Mouse (Mus musculus) thymus, postnatal 10 days (tissue): Measurements from ENCODE around the gene Tfrc.

ENCODE experiments used
- DNase-seq, 2 experiments: peaks; one replicate each; pipeline ENCODE4 v3.0.0; 2021; ENCODE audit warnings: low spot score in 2 of 2

The Tfrc gene

DNA sequence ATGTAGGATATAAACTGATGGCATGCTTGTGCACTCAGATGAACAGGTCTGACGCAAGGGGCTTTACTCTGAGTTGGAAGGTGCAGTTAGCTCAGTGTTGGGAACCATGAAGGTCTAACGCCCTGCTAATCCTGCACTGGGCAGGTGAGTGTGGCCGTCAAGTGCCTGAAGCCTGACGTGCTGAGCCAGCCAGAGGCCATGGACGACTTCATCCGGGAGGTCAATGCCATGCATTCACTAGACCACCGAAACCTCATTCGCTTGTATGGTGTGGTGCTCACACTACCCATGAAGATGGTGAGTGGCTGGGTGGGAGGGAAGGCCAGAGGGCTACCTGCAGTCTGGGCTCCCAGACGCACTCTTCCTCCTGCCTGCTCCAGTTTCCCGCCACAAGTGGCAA, 60.5 kb downstream of the Tfrc start:
- DNase-seq = no peak

DNA sequence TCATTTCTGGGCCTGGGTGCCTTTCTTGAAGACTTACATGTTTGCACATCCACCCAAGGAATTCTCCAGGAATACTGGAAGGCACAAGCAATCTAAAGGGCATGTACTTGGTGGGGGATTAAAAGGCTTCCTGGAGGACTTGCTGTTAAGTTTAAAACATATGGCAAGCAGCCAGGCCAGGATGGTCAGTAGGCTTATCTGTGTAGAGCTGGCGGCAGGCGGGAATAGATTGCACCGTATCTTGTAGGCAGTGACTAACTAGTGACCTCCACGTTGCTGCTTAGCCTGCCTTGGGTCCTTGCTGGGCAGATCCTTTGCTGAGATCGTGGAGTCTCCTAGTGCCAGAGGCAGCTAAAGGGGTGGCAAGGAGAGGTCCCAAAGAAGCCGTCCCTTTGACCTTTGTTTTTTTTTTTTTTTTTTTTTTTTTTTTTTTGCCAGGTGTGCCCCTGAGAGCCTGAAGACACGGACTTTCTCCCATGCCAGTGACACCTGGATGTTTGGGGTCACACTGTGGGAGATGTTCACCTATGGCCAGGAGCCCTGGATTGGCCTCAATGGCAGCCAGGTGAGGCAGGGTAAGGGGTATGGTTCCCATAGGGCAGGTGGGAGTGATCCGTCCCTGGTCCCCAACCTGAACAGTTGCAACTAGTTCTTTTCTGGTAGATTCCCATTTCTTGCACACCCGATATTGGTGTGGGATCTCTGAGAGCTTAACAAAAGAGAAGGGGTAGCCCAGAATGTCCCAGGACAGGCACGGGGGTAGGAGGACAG, 61.8 kb downstream of the Tfrc start:
- DNase-seq = no peak

DNA sequence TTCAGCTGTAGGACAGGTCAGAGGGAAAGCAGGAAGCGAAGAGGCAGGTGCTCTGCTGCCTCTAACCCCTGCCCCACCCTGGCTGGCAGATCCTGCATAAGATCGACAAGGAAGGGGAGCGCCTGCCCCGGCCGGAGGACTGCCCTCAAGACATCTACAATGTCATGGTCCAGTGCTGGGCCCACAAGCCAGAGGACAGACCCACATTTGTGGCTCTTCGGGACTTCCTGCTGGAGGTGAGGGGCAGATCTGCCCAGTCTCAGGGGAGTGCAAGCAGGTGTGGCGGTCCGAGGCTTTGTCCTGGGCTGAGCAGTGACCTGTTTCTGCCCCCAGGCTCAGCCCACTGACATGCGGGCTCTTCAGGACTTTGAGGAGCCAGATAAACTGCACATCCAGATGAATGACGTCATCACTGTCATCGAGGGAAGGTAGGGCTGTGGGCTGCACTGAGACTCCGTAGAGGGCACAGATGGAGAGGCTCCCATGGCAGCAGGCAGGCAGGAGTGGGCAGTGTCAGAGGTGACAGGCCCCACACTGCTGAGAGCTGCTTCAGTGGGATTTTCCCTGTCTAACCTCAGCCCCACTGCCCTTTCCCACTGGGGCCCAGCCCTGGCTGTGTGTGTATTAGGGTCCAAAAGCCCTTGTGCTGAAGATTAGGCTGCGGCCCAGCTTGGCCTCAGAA, 62.6 kb downstream of the Tfrc start:
- DNase-seq = no peak

DNA sequence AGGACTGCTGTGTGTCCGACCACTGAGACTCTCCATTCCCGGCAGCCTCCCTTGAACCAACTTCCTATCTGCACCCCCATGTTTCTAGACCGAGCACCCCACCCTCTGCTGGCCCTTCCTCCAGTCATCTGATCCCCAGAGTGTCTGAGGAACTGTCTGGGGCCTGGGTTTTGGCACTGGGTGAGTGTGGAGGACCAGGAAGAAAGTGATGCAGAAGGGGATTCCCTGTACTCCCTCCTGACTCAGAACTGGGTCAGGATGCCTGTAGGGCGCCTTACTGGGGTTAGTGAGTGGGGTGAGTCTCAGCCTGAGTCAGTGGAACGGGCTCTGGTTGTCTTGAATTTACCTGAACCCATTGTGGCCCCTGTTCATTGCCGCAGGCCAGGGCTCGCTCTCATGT, 63.5 kb downstream of the Tfrc start:
- DNase-seq = no peak

DNA sequence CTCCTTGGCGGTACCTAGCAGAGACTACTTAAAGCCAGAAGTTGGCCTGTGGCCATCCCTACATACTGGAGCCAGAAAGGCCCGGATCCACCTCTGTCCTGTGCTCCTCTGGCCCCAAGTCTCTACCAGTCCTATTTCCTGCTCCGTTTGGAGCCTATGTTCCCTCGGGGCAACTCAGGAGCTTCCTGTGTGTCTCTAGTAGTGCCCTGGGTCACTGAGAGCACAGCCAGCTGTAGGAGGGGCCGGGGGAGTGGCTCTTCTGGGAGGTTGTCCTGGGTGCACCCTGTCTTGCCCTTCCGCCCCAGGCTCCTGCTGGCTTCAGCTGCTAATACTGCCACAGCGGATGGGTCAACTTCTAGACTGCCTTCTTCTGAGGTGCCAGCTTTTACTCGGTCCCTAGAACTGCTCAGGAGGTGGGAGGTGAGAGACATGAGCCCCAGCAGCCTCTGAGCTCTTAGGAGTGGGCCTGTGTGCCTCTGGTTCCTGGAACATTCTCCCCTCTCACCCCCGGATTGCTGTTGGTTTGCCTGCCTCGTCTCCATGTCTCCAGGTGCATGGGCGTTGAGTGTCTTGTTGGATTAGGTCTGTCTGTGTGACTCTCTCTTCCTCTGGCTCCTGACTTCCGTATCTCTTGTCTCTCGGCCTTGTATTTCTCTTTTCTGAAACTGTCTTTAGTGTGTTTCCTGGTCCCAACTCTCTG, 64.3 kb downstream of the Tfrc start:
- no peak for DNase-seq

DNA sequence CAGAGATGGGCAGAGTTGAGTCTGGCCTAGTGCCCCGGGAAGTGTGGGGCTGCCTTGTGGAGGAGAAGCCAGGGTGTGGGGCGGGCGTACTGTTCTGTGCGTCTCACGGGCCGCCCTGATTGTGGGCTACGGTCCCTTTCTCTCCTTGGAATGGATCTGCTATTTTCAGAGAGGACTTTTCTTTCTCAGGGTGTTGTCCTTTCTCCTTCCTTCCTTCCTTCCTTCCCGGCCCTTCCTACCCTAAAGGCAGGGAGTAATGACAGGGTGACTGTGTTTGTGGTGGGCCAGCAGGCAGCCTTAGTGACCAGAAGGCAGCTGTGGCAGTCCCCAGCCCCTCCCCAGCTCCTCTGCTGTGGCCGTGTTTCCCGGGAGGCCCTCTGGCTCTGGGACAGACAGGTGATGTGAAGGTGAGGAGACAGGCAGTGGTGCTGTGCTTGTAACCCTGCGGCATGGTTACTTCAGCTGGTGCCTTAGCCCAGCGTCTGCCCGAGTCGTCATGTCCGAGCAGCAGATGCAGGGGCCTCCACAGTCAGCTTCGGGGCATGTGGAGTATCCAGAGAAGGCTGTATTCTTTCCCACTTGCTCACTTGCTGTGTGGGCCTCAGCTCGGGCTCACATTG, 65.5 kb downstream of the Tfrc start:
- DNase-seq = no peak

DNA sequence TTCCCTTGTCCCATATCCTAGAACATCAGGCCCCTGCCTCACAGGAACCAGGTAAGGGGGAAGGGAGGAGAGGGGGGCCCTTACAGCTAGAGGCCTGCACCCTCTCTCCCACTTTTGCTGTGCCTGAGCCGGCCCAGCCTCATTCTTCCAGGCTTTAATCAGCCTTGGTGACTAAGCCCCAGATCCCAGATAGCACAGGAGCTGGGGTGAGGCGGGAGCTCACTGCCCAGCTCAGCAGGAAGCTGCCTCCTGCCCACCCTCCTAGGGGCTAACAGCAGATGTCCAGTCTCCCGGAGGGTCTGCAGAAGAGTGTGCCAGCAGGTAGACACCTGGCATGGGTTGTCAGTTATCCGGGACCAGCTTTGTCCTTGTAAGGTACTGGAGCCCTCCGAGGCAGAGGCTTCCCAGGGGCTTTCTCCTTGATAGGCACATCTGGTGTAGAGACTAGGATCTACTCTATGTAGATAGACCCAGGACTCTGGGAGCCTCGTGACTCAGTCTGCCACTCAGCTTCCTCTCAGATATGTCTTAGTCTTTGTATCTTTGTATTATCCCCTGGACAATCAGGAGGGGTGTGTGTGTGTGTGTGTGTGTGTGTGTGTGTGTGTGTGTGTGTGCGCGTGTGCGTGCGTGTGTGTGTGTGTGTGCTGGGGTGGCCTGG, 68.5 kb downstream of the Tfrc start:
- DNase-seq = no peak

DNA sequence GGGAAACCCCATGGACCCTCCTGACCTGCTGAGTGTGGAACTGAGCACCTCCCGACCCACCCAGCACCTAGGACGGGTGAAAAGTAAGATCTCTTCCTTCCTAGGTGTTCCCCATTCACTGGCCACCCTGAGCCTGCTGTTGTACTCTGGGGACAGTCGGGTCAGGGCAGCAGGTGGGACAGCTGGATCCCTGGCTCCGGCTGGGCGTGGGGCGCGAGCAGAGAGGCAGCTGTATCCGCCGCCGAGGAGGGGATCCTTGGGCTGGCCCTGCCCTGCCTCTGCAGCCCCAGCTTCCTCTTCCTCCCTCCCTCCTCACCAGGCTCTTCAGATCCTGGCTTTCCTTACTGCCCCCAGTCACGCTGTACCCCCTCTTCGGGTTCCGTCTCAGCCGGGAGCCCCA, 69.2 kb downstream of the Tfrc start:
- no peak for DNase-seq

DNA sequence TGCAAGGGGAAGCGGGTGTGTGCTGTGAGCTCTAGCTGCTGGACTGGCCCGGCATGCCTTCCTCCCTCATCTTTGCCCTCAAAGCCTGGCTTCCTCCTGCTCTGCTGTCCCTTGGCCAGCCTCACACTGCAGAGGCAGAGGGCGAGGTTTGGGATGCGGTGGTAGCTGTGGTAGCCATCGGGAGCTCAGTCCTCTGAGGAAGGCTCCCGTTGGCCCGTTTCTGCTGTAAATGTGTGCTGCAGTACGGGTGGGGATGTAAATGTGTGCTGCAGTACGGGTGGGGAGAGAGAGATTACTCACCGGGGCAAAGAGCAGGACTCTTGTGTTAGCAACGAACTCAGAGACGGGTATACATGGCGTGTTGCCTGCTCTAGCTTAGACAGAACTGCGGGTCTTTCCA, 70.1 kb downstream of the Tfrc start:
- DNase-seq = no peak

DNA sequence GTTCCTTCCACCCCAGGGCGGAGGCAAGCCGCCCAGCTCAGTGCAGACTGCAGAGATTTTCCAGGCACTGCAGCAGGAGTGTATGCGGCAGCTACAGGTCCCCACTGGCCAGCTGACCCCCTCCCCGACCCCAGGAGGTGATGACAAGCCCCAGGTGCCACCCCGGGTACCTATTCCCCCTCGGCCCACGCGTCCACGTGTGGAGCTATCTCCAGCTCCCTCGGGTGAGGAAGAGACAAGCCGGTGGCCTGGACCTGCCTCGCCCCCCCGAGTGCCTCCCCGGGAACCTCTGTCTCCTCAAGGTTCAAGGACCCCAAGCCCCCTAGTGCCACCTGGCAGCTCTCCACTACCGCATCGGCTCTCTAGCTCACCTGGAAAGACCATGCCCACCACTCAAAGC, 71.3 kb downstream of the Tfrc start:
- DNase-seq = no peak

DNA sequence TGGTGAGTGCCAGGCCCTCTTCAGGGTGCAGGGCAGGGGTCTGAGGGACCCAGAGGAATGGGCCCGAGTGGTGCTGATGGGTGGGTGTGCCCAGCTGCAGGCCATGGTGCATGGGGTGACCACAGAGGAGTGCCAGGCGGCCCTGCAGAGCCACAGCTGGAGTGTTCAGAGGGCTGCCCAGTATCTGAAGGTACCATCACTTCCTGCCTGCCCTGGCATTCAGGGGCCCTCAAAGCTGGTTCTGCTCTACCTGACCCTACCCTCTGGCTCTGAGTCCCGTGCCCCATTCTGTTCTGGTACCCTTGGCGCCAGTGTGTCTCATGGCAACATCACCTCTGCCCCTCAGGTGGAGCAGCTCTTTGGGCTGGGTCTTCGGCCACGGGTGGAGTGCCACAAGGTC, 72.1 kb downstream of the Tfrc start:
- no peak for DNase-seq

DNA sequence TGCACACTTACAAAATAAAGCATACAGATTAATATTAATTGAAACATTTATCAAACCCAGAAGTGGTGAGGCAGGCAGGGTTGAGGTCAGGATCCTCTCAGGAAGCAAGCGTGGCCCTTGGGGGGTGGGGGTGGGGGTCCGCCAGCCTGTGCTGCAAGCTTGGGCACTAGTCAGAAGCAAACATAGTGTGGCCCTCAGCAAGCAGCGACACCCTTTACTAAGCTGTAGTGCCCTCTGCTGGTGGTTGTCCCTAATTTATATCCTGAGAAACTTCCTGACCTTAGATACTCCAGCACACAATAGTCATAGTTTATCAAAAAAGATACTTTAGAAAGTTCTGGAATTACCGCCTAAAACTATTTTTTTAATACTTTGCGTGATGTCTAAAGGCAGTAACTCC, 73.5 kb downstream of the Tfrc start:
- DNase-seq = peak; percentile 62 to 88
